Mouse (Mus musculus): Measurements from ENCODE around the gene Terb2.

GRCm38 (mm10) chr2:122210534-122211228, 24.6 kb downstream of the Terb2 start:
- TF ChIP-seq CTCF (IDR thresholded peaks at IDR 0.05; ENCODE audit: borderline replicate concordance, control insufficient read depth, extremely low read depth, insufficient read depth, low read length, poor library complexity): no peak
- no peak for TF ChIP-seq POLR2A (IDR thresholded peaks at IDR 0.05; ENCODE audit: control insufficient read depth, extremely low read depth, insufficient read depth, low read length, poor library complexity)
